Comparison of ENCODE assay signal across 8 mouse cellular contexts in the genomic region with DNA sequence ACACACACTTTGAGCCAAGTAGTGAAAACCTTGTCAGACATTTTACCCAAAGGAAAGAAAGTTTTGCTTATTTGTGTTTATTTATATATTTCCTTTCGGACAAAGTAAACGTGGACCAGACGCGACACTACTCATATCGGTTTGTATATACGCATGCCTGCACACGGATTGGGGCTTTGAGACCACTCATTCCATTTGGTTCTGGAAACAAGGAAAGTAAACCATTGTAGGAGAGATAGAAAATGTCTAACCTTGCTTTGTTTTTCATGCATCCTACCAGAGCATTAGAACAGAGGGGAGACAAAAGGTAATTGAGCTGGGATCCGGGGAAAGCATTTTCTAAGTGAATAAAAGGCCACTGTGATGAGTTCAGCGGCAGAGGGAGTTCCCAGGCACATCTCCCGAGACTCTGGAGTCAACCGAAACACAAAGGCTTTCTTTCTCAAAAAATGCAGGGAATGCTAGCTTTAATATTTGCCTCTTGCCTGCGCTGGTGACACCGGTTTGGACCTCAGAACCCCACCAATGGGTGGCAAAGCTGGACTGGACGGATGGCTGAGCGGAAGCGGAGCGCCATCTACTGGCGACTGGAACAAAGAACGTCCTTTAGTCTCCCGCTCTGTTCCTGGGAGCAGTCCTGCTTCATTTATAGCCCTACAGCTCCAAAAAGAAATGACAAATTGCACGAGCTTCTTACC.
DNase-seq lines count a peak whose midpoint lies in the region; ATAC-seq and TF ChIP-seq lines count a peak whose summit lies in the region.

No protein-coding gene starts in this region.

- TF ChIP-seq CTCF in bone marrow, adult 2 months (IDR thresholded peaks at IDR 0.05; ENCODE audit: control insufficient read depth, insufficient read depth, low read length) = peak; percentile 66

- no peaks in the 10 kb centered on the region for H3K4me1 ChIP-seq in bone marrow, adult 2 months (ENCODE audit: control insufficient read depth, insufficient read depth, low read length)
- 0 out of 2 replicates have a peak, but pooled peaks cover 14% of the 10 kb centered on the region for H3K4me1 ChIP-seq in embryonic facial prominence, embryonic 15.5 days
- peaks cover 8% of the 10 kb centered on the region; the same call in 1 of the 2 replicates for H3K4me1 ChIP-seq in heart, embryonic 11.5 days (ENCODE audit: control insufficient read depth, insufficient read depth, low read length)
- H3K4me1 ChIP-seq in kidney, embryonic 15.5 days = no peaks in the 10 kb centered on the region
- H3K4me1 ChIP-seq in limb, embryonic 15.5 days = peaks cover 13% of the 10 kb centered on the region; the same call in 1 of the 2 replicates

- no peak overlapping the region for H3K9ac ChIP-seq in embryonic facial prominence, embryonic 15.5 days
- no peak overlapping the region for H3K9ac ChIP-seq in heart, embryonic 11.5 days (ENCODE audit: low read depth, low read length)
- H3K9ac ChIP-seq in kidney, embryonic 15.5 days = no peak overlapping the region
- no peak overlapping the region for H3K9ac ChIP-seq in limb, embryonic 15.5 days

- H3K4me2 ChIP-seq in embryonic facial prominence, embryonic 15.5 days (replicated peaks) = peak overlapping the region; percentile 51
- H3K4me2 ChIP-seq in heart, embryonic 11.5 days = peak overlapping the region; percentile 56
- peak overlapping the region; percentile 57 for H3K4me2 ChIP-seq in kidney, embryonic 15.5 days
- H3K4me2 ChIP-seq in limb, embryonic 15.5 days = peak overlapping the region; percentile 53

- TF ChIP-seq POLR2A in bone marrow, adult 2 months (IDR thresholded peaks at IDR 0.05; ENCODE audit: borderline replicate concordance, control insufficient read depth, low read depth, low read length) = no peak

- 0 out of 2 replicates have a peak, but pooled peaks have one; percentile 59 for ATAC-seq in embryonic facial prominence, embryonic 15.5 days (ENCODE audit: insufficient number of reproducible peaks, low FRiP score, low TSS enrichment, low read depth)
- 0 out of 2 replicates have a peak, but pooled peaks have one; percentile 52 for ATAC-seq in heart, embryonic 11.5 days (replicated peaks; ENCODE audit: insufficient number of reproducible peaks, low FRiP score, low TSS enrichment)
- ATAC-seq in kidney, embryonic 15.5 days (replicated peaks; ENCODE audit: low FRiP score) = peak; percentile 83
- no peak for ATAC-seq in limb, embryonic 15.5 days (ENCODE audit: insufficient number of reproducible peaks, low FRiP score, low TSS enrichment, low read depth)

- no peaks in the 10 kb centered on the region for H3K9me3 ChIP-seq in embryonic facial prominence, embryonic 15.5 days (replicated peaks)
- H3K9me3 ChIP-seq in heart, embryonic 11.5 days (replicated peaks; ENCODE audit: control insufficient read depth, low read length) = no peaks in the 10 kb centered on the region
- no peaks in the 10 kb centered on the region for H3K9me3 ChIP-seq in kidney, embryonic 15.5 days (replicated peaks)
- no peaks in the 10 kb centered on the region for H3K9me3 ChIP-seq in limb, embryonic 15.5 days

- H3K4me3 ChIP-seq in bone marrow, adult 2 months (replicated peaks; ENCODE audit: control insufficient read depth, low read depth, low read length) = no peak overlapping the region
- H3K4me3 ChIP-seq in embryonic facial prominence, embryonic 15.5 days (replicated peaks) = peak overlapping the region; percentile 33
- H3K4me3 ChIP-seq in heart, embryonic 11.5 days (ENCODE audit: low read depth, low read length) = no peak overlapping the region
- H3K4me3 ChIP-seq in kidney, embryonic 15.5 days (replicated peaks) = peak overlapping the region; percentile 31
- H3K4me3 ChIP-seq in limb, embryonic 15.5 days = peak overlapping the region; percentile 22

- H3K27me3 ChIP-seq in embryonic facial prominence, embryonic 15.5 days = no peaks in the 10 kb centered on the region
- no peaks in the 10 kb centered on the region for H3K27me3 ChIP-seq in heart, embryonic 11.5 days (ENCODE audit: control insufficient read depth, insufficient read depth, low read length)
- 0 out of 2 replicates have a peak, but pooled peaks cover 3% of the 10 kb centered on the region for H3K27me3 ChIP-seq in kidney, embryonic 15.5 days
- no peaks in the 10 kb centered on the region for H3K27me3 ChIP-seq in limb, embryonic 15.5 days

- H3K36me3 ChIP-seq in embryonic facial prominence, embryonic 15.5 days = no peaks in the 10 kb centered on the region
- H3K36me3 ChIP-seq in heart, embryonic 11.5 days (ENCODE audit: control insufficient read depth, insufficient read depth, low read length) = no peaks in the 10 kb centered on the region
- no peaks in the 10 kb centered on the region for H3K36me3 ChIP-seq in kidney, embryonic 15.5 days
- no peaks in the 10 kb centered on the region for H3K36me3 ChIP-seq in limb, embryonic 15.5 days

- no peak overlapping the region for H3K27ac ChIP-seq in bone marrow, adult 2 months (ENCODE audit: control insufficient read depth, insufficient read depth, low read depth, low read length, poor library complexity)
- H3K27ac ChIP-seq in embryonic facial prominence, embryonic 15.5 days (replicated peaks) = no peak overlapping the region; the same call in 1 of the 2 replicates
- no peak overlapping the region for H3K27ac ChIP-seq in heart, embryonic 11.5 days (ENCODE audit: low read depth, low read length)
- H3K27ac ChIP-seq in kidney, embryonic 15.5 days = no peak overlapping the region
- H3K27ac ChIP-seq in limb, embryonic 15.5 days = no peak overlapping the region

- 33% methylated on average over 21 of the region's 21 CpGs for WGBS in bone marrow, adult 2 months
- WGBS in embryonic facial prominence, embryonic 15.5 days = 16% methylated on average over 21 of the region's 21 CpGs
- 31% methylated on average over 21 of the region's 21 CpGs for WGBS in heart, embryonic 11.5 days (ENCODE audit: insufficient replicate concordance)
- WGBS in kidney, embryonic 15.5 days = 29% methylated on average over 21 of the region's 21 CpGs
- 28% methylated on average over 21 of the region's 21 CpGs for WGBS in limb, embryonic 15.5 days

- DNase-seq in A20 (ENCODE audit: low read depth, low spot score) = peak; percentile 58
- DNase-seq in naive thymus-derived CD4-positive, alpha-beta T cell, adult 2 months (ENCODE audit: low read depth) = peak; percentile 22
- DNase-seq in testis, postnatal 10 days (ENCODE audit: low spot score) = peak; percentile 86

Comparison
In these comparisons a context has a peak if more than half of its experiments do, and no peak if none do; other contexts are left out.
1. DNase-seq: peak in every context shown above with its lines; median percentile 86 in testis, postnatal 10 days; 58 in A20; 22 in naive thymus-derived CD4-positive, alpha-beta T cell, adult 2 months.
2. H3K4me3 ChIP-seq: peak in embryonic facial prominence, embryonic 15.5 days (single experiment), kidney, embryonic 15.5 days (single experiment) and limb, embryonic 15.5 days (single experiment); none in bone marrow, adult 2 months (single experiment) and heart, embryonic 11.5 days (single experiment).
3. Peak in every context shown above with its lines, with median percentiles within 50 percentile points of each other: H3K4me2 ChIP-seq.